Mouse (Mus musculus) lung, embryonic 14.5 days (tissue): ENCODE measurements around the gene Ms4a2. TPM values are rescaled to one million over a fixed set of nuclear protein-coding genes. Genes with fewer than 3 reads are reported as not detected.

ENCODE experiments used
- ATAC-seq: fragments of 200-750 bp; cut with Nextera tagmentation; 2 replicates; pipeline ENCODE4 v1.8.0; 2017; ENCODE audit warnings: mild to moderate bottlenecking, moderate TSS enrichment, moderate library complexity; ENCODE audit not compliant: insufficient read depth
- DNase-seq: peaks from one replicate; pipeline ENCODE4 v3.0.0-alpha.2; 2015
- H3K27ac ChIP-seq: fragments of 300-500 bp; sonication (generic); 2 replicates; pipeline ENCODE4 v1.5.1; 2014; ENCODE audit warnings: low read depth, mild to moderate bottlenecking, moderate library complexity
- H3K27me3 ChIP-seq: fragments of 300-500 bp; sonication (generic); 2 replicates; pipeline ENCODE4 v1.6.1; 2014; ENCODE audit warnings: low read length, control low read depth; ENCODE audit not compliant: insufficient read depth
- H3K36me3 ChIP-seq: fragments of 300-500 bp; sonication (generic); 2 replicates; pipeline ENCODE4 v1.6.1; 2014; ENCODE audit warnings: control low read depth; ENCODE audit not compliant: insufficient read depth
- H3K4me1 ChIP-seq: fragments of 300-500 bp; sonication (generic); 2 replicates; pipeline ENCODE4 v1.6.1; 2014; ENCODE audit warnings: antibody characterized with exemption, control low read depth; ENCODE audit not compliant: insufficient read depth
- H3K4me2 ChIP-seq: fragments of 300-500 bp; sonication (generic); 2 replicates; pipeline ENCODE4 v1.6.1; 2014; ENCODE audit warnings: mild to moderate bottlenecking
- H3K4me3 ChIP-seq: fragments of 300-500 bp; sonication (generic); 2 replicates; pipeline ENCODE4 v1.5.1; 2014; ENCODE audit warnings: low read depth, low read length
- H3K9ac ChIP-seq: fragments of 300-500 bp; sonication (generic); 2 replicates; pipeline ENCODE4 v1.6.1; 2014
- H3K9me3 ChIP-seq: fragments of 300-500 bp; sonication (generic); 2 replicates; pipeline ENCODE4 v1.6.1; 2016; ENCODE audit warnings: low read depth, low read length, control low read depth
- CTCF ChIP-seq: IDR thresholded peaks from 2 replicates; pipeline ENCODE4 v1.5.1; 2016; ENCODE audit warnings: antibody characterized with exemption, low read depth
- WGBS: fragments of 180-500 bp; shearing (Covaris S2); extraction: QIAGEN DNeasy Blood & Tissue Kit; methylation state at CpG from one replicate; pipeline ENCODE4 v1.1.7; 2014; 5-methylcytosine and 5-hydroxymethylcytosine counted together
- polyA plus RNA-seq: library from polyadenylated mRNA; unstranded; fragments of >200 nt; fragmentation: Nextera tagmentation; extraction: Ambion mirVana; gene quantifications from 2 replicates; pipeline ENCODE4 v1.2.1, GENCODE M21; 2014

Ms4a2 gene
- polyA plus RNA-seq, 1 experiment from 2014 or later = 0.12 TPM

- Histone ChIP-seq H3K9me3 (no peaks in the 10 kb centered on the region), H3K36me3 (no peaks in the 10 kb centered on the region), H3K27me3 (no peaks in the 10 kb centered on the region), H3K4me2 (no peak overlapping the region), H3K4me1 (no peaks in the 10 kb centered on the region), H3K9ac (no peak overlapping the region), H3K4me3 (no peak overlapping the region), H3K27ac (no peak overlapping the region)
- DNase-seq (no peak), ATAC-seq (no peak)
- no peak for TF ChIP-seq CTCF
- 63% methylated on average over 5 of the region's 5 CpGs for WGBS
Observed at GRCm38 (mm10) chr19:11635572-11635971, 12.1 kb upstream of the Ms4a2 start.

GRCm38 (mm10) chr19:11634330-11634729 lies 10.8 kb upstream of the Ms4a2 start:
- Histone ChIP-seq H3K27me3 (no peaks in the 10 kb centered on the region), H3K4me2 (no peak overlapping the region), H3K9me3 (no peaks in the 10 kb centered on the region), H3K4me1 (no peaks in the 10 kb centered on the region), H3K36me3 (no peaks in the 10 kb centered on the region), H3K4me3 (no peak overlapping the region), H3K9ac (no peak overlapping the region), H3K27ac (no peak overlapping the region)
- TF ChIP-seq CTCF = no peak
- no peak for DNase-seq
- ATAC-seq = no peak
- 65% methylated on average over 2 of the region's 2 CpGs for WGBS

GRCm38 (mm10) chr19:11633732-11634131 lies 10.2 kb upstream of the Ms4a2 start:
- Histone ChIP-seq H3K4me3 (no peak overlapping the region), H3K27ac (no peak overlapping the region), H3K36me3 (no peaks in the 10 kb centered on the region), H3K27me3 (no peaks in the 10 kb centered on the region), H3K4me2 (no peak overlapping the region), H3K4me1 (no peaks in the 10 kb centered on the region), H3K9ac (no peak overlapping the region), H3K9me3 (no peaks in the 10 kb centered on the region)
- ATAC-seq = no peak
- 79% methylated on average over 1 of the region's 1 CpGs for WGBS
- no peak for TF ChIP-seq CTCF
- no peak for DNase-seq

DNA sequence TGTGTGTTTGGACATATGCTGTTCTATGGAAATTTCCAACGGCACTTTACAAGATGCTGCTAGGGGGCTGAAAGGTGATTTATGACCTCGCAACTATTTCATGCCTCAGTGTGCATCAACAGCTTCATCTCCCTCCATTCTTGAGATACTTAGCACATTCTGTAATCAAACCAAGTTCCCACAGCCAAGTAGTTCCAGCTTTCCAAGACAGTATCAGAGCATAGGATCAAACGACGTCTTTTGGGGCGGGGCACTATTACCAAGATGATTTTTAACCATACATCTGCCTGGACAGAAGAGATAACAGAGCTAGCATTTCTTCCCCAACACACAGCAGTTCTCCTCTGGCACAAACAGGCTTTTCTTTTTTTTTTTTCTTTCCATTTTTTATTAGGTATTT lies 1.7 kb upstream of the Ms4a2 start:
- no peak for DNase-seq
- H3K4me2 ChIP-seq = no peak overlapping the region
- no peak overlapping the region for H3K9ac ChIP-seq
- no peak overlapping the region for H3K27ac ChIP-seq
- H3K4me1 ChIP-seq = no peaks in the 10 kb centered on the region
- no peaks in the 10 kb centered on the region for H3K27me3 ChIP-seq
- no peaks in the 10 kb centered on the region for H3K9me3 ChIP-seq
- H3K4me3 ChIP-seq = no peak overlapping the region
- ATAC-seq = no peak
- TF ChIP-seq CTCF = no peak
- WGBS = 54% methylated on average over 5 of the region's 5 CpGs
- no peaks in the 10 kb centered on the region for H3K36me3 ChIP-seq

- no peak overlapping the region for H3K4me3 ChIP-seq
- no peaks in the 10 kb centered on the region for H3K27me3 ChIP-seq
- H3K36me3 ChIP-seq = no peaks in the 10 kb centered on the region
- no peaks in the 10 kb centered on the region for H3K9me3 ChIP-seq
- H3K4me2 ChIP-seq = no peak overlapping the region
- DNase-seq (no peak), ATAC-seq (no peak)
- H3K9ac ChIP-seq = no peak overlapping the region
- no peaks in the 10 kb centered on the region for H3K4me1 ChIP-seq
- TF ChIP-seq CTCF = no peak
- H3K27ac ChIP-seq = no peak overlapping the region
Observed at GRCm38 (mm10) chr19:11624800-11625199, 1.3 kb upstream of the Ms4a2 start.

GRCm38 (mm10) chr19:11617983-11618382 lies 5.5 kb downstream of the Ms4a2 start:
- DNase-seq (no peak), ATAC-seq (no peak)
- H3K9me3 ChIP-seq = no peaks in the 10 kb centered on the region
- no peak overlapping the region for H3K4me2 ChIP-seq
- TF ChIP-seq CTCF = no peak
- H3K4me1 ChIP-seq = 0 out of 2 replicates have a peak, but pooled peaks cover 3% of the 10 kb centered on the region
- H3K4me3 ChIP-seq = no peak overlapping the region
- no peak overlapping the region for H3K9ac ChIP-seq
- no peak overlapping the region for H3K27ac ChIP-seq
- H3K27me3 ChIP-seq = no peaks in the 10 kb centered on the region
- H3K36me3 ChIP-seq = no peaks in the 10 kb centered on the region

GRCm38 (mm10) chr19:11614805-11615204 lies 8.7 kb downstream of the Ms4a2 start:
- H3K9ac ChIP-seq = no peak overlapping the region
- WGBS = 52% methylated on average over 2 of the region's 2 CpGs
- H3K4me3 ChIP-seq = no peak overlapping the region
- no peaks in the 10 kb centered on the region for H3K9me3 ChIP-seq
- no peak overlapping the region for H3K4me2 ChIP-seq
- H3K36me3 ChIP-seq = no peaks in the 10 kb centered on the region
- no peak for TF ChIP-seq CTCF
- 0 out of 2 replicates have a peak, but pooled peaks cover 3% of the 10 kb centered on the region for H3K4me1 ChIP-seq
- ATAC-seq = no peak
- H3K27ac ChIP-seq = no peak overlapping the region; the same call in 1 of the 2 replicates
- no peaks in the 10 kb centered on the region for H3K27me3 ChIP-seq
- DNase-seq = no peak
